Mouse (Mus musculus) T-helper 17 cell (primary cell): ENCODE results near the gene Gpd1l.
"Not testable (repeated sequence)": the region's sequence is repeated elsewhere in the genome, so short reads cannot be mapped to it uniquely, and the experiment has no call there.

Experiments used
- in situ Hi-C, 2 experiments: fragments of 300-600 bp; cut with MboI, MseI; formaldehyde crosslinking; loops; 1 replicate in 1 of 2; 2 replicates in 1 of 2; pipeline ENCODE4 v1.15.1; 2025; ENCODE audit warnings: high pct_unique_total_duplicates in 2 of 2

Gpd1l gene

GRCm38 (mm10) chr9:114933723-114934171, at the start of gene Gpd1l:
TSS of gene Gpd1l (minus strand) at chr9:114933987.
- in situ Hi-C loops: no loop called here

- in situ Hi-C loops: no loop called here
These were observed 49.0 kb upstream of the Gpd1l start, which contains the start of gene Rps27rt for GRCm38 (mm10) chr9:114982689-114983360. TSS of gene Rps27rt (minus strand) at chr9:114982739.

- in situ Hi-C loops: loop anchor here in 1 of 2 experiments (10.0 kb wide), 1 partner anchor 315 kb away; no protein-coding TSS in a partner anchor
These were observed 46.2 kb upstream of the Gpd1l start for GRCm38 (mm10) chr9:114979969-114980368.

- in situ Hi-C loops: loop anchor here in 1 of 2 experiments (10.0 kb wide), 1 partner anchor 316 kb away; no protein-coding TSS in a partner anchor
These were observed 44.7 kb upstream of the Gpd1l start, which contains the start of gene Osbpl10 for GRCm38 (mm10) chr9:114978281-114979111. TSS of gene Osbpl10 (plus strand) at chr9:114978569.

- in situ Hi-C loops: loop anchor here in 1 of 2 experiments (10.0 kb wide), 1 partner anchor 317 kb away; no protein-coding TSS in a partner anchor
These were observed 43.9 kb upstream of the Gpd1l start for GRCm38 (mm10) chr9:114977461-114978280.

GRCm38 (mm10) chr9:114966286-114966685, 32.5 kb upstream of the Gpd1l start:
- in situ Hi-C loops: not testable (repeated sequence)

- in situ Hi-C loops: no loop called here
These were observed 30.3 kb upstream of the Gpd1l start for GRCm38 (mm10) chr9:114964093-114964492.

- in situ Hi-C loops: no loop called here
These were observed 27.1 kb upstream of the Gpd1l start for GRCm38 (mm10) chr9:114960844-114961243.

GRCm38 (mm10) chr9:114960043-114960789, 26.4 kb upstream of the Gpd1l start:
- in situ Hi-C loops: no loop called here

GRCm38 (mm10) chr9:114956945-114957344, 23.2 kb upstream of the Gpd1l start:
- in situ Hi-C loops: no loop called here

- in situ Hi-C loops: no loop called here
These were observed 21.6 kb upstream of the Gpd1l start for GRCm38 (mm10) chr9:114955340-114955739.

GRCm38 (mm10) chr9:114952866-114953265, 19.1 kb upstream of the Gpd1l start:
- in situ Hi-C loops: no loop called here

- in situ Hi-C loops: no loop called here
These were observed 14.6 kb upstream of the Gpd1l start for GRCm38 (mm10) chr9:114948395-114948794.

GRCm38 (mm10) chr9:114945576-114945975, 11.8 kb upstream of the Gpd1l start:
- in situ Hi-C loops: no loop called here

GRCm38 (mm10) chr9:114944642-114945041, 10.9 kb upstream of the Gpd1l start:
- in situ Hi-C loops: no loop called here

- in situ Hi-C loops: no loop called here
These were observed 2.9 kb upstream of the Gpd1l start for GRCm38 (mm10) chr9:114936687-114937086.

- in situ Hi-C loops: no loop called here
These were observed 1.5 kb upstream of the Gpd1l start for GRCm38 (mm10) chr9:114935321-114935720.

GRCm38 (mm10) chr9:114934231-114934630, 444 bp upstream of the Gpd1l start:
- in situ Hi-C loops: no loop called here

GRCm38 (mm10) chr9:114933037-114933722, 607 bp downstream of the Gpd1l start:
- in situ Hi-C loops: no loop called here

GRCm38 (mm10) chr9:114932607-114933006, 1.2 kb downstream of the Gpd1l start:
- in situ Hi-C loops: no loop called here
